Mouse (Mus musculus): ENCODE data around the gene Adcy7. TPM values are rescaled to one million over a fixed set of nuclear protein-coding genes. Genes with fewer than 3 reads are reported as not detected.
A peak's percentile ranks its signal among the peaks of the same experiment; 100 is the strongest.

Adcy7 gene
- polyA plus RNA-seq, 1 experiment = 5.4 TPM

- TF ChIP-seq CTCF (IDR thresholded peaks at IDR 0.05; ENCODE audit: borderline replicate concordance, insufficient read depth, low read depth, low read length) (no peak), POLR2A (IDR thresholded peaks at IDR 0.05; ENCODE audit: borderline replicate concordance, insufficient read depth, low read length) (no peak)
- Histone ChIP-seq H3K4me3 (replicated peaks; ENCODE audit: insufficient read depth, low read depth, low read length) (no peak overlapping the region), H3K27me3 (ENCODE audit: control insufficient read depth, insufficient read depth, low read length) (no peaks in the 10 kb centered on the region), H3K4me1 (ENCODE audit: control insufficient read depth, insufficient read depth, low read length) (no peaks in the 10 kb centered on the region; the same call in 1 of the 2 replicates), H3K27ac (ENCODE audit: insufficient read depth, low read length) (no peak overlapping the region)
- no peak for DNase-seq
- 84% methylated on average over 4 of the region's 4 CpGs for WGBS
Measured at GRCm38 (mm10) chr8:88241871-88242270, 30.3 kb upstream of the Adcy7 start.

- no peaks in the 10 kb centered on the region for H3K4me1 ChIP-seq (ENCODE audit: control insufficient read depth, insufficient read depth, low read length)
- 78% methylated on average over 4 of the region's 4 CpGs for WGBS
- peak; percentile 91 for TF ChIP-seq CTCF (IDR thresholded peaks at IDR 0.05; ENCODE audit: borderline replicate concordance, insufficient read depth, low read depth, low read length)
- no peak for TF ChIP-seq POLR2A (IDR thresholded peaks at IDR 0.05; ENCODE audit: borderline replicate concordance, insufficient read depth, low read length)
- H3K27ac ChIP-seq (ENCODE audit: insufficient read depth, low read length) = no peak overlapping the region
- no peak overlapping the region for H3K4me3 ChIP-seq (replicated peaks; ENCODE audit: insufficient read depth, low read depth, low read length)
- peak; percentile 62 to 67 for DNase-seq
- no peaks in the 10 kb centered on the region for H3K27me3 ChIP-seq (ENCODE audit: control insufficient read depth, insufficient read depth, low read length)
Measured at GRCm38 (mm10) chr8:88244298-88244697, 27.9 kb upstream of the Adcy7 start.

GRCm38 (mm10) chr8:88252791-88253190, 19.4 kb upstream of the Adcy7 start:
- H3K4me1 ChIP-seq (ENCODE audit: control insufficient read depth, insufficient read depth, low read length) = no peaks in the 10 kb centered on the region; the same call in 1 of the 2 replicates
- WGBS = 77% methylated on average over 3 of the region's 3 CpGs

GRCm38 (mm10) chr8:88254957-88255356, 17.2 kb upstream of the Adcy7 start:
- H3K27ac ChIP-seq (ENCODE audit: insufficient read depth, low read length) = no peak overlapping the region
- no peaks in the 10 kb centered on the region for H3K27me3 ChIP-seq (ENCODE audit: control insufficient read depth, insufficient read depth, low read length)
- H3K4me1 ChIP-seq (ENCODE audit: control insufficient read depth, insufficient read depth, low read length) = no peaks in the 10 kb centered on the region
- TF ChIP-seq POLR2A (IDR thresholded peaks at IDR 0.05; ENCODE audit: borderline replicate concordance, insufficient read depth, low read length) = no peak
- no peak for TF ChIP-seq CTCF (IDR thresholded peaks at IDR 0.05; ENCODE audit: borderline replicate concordance, insufficient read depth, low read depth, low read length)
- no peak overlapping the region for H3K4me3 ChIP-seq (replicated peaks; ENCODE audit: insufficient read depth, low read depth, low read length)
- WGBS = 78% methylated on average over 7 of the region's 7 CpGs
- DNase-seq = no peak

More at GRCm38 (mm10) chr8:88252791-88253190, 19.4 kb upstream of the Adcy7 start:
- no peaks in the 10 kb centered on the region for H3K27me3 ChIP-seq (ENCODE audit: control insufficient read depth, insufficient read depth, low read length)
- no peak for DNase-seq
- TF ChIP-seq POLR2A (IDR thresholded peaks at IDR 0.05; ENCODE audit: borderline replicate concordance, insufficient read depth, low read length) = no peak
- TF ChIP-seq CTCF (IDR thresholded peaks at IDR 0.05; ENCODE audit: borderline replicate concordance, insufficient read depth, low read depth, low read length) = peak; percentile 33; the same call in 1 of the 2 replicates
- H3K4me3 ChIP-seq (replicated peaks; ENCODE audit: insufficient read depth, low read depth, low read length) = no peak overlapping the region
- no peak overlapping the region for H3K27ac ChIP-seq (ENCODE audit: insufficient read depth, low read length)

- Histone ChIP-seq H3K4me1 (ENCODE audit: control insufficient read depth, insufficient read depth, low read length) (no peaks in the 10 kb centered on the region), H3K27me3 (ENCODE audit: control insufficient read depth, insufficient read depth, low read length) (no peaks in the 10 kb centered on the region), H3K27ac (ENCODE audit: insufficient read depth, low read length) (no peak overlapping the region), H3K4me3 (replicated peaks; ENCODE audit: insufficient read depth, low read depth, low read length) (no peak overlapping the region)
- 62% methylated on average over 6 of the region's 6 CpGs for WGBS
- no peak for TF ChIP-seq CTCF (IDR thresholded peaks at IDR 0.05; ENCODE audit: borderline replicate concordance, insufficient read depth, low read depth, low read length)
- no peak for TF ChIP-seq POLR2A (IDR thresholded peaks at IDR 0.05; ENCODE audit: borderline replicate concordance, insufficient read depth, low read length)
- DNase-seq = no peak
Measured at GRCm38 (mm10) chr8:88258024-88258423, 14.2 kb upstream of the Adcy7 start.

GRCm38 (mm10) chr8:88258544-88258943, 13.7 kb upstream of the Adcy7 start:
- Histone ChIP-seq H3K4me3 (replicated peaks; ENCODE audit: insufficient read depth, low read depth, low read length) (no peak overlapping the region), H3K4me1 (ENCODE audit: control insufficient read depth, insufficient read depth, low read length) (no peaks in the 10 kb centered on the region), H3K27me3 (ENCODE audit: control insufficient read depth, insufficient read depth, low read length) (no peaks in the 10 kb centered on the region), H3K27ac (ENCODE audit: insufficient read depth, low read length) (no peak overlapping the region)
- TF ChIP-seq POLR2A (IDR thresholded peaks at IDR 0.05; ENCODE audit: borderline replicate concordance, insufficient read depth, low read length) = no peak
- TF ChIP-seq CTCF (IDR thresholded peaks at IDR 0.05; ENCODE audit: borderline replicate concordance, insufficient read depth, low read depth, low read length) = no peak
- 57% methylated on average over 11 of the region's 11 CpGs for WGBS
- no peak for DNase-seq

- Histone ChIP-seq H3K4me1 (ENCODE audit: control insufficient read depth, insufficient read depth, low read length) (no peaks in the 10 kb centered on the region), H3K27me3 (ENCODE audit: control insufficient read depth, insufficient read depth, low read length) (no peaks in the 10 kb centered on the region), H3K4me3 (replicated peaks; ENCODE audit: insufficient read depth, low read depth, low read length) (no peak overlapping the region), H3K27ac (ENCODE audit: insufficient read depth, low read length) (no peak overlapping the region)
- DNase-seq = no peak
- 85% methylated on average over 7 of the region's 7 CpGs for WGBS
- TF ChIP-seq CTCF (IDR thresholded peaks at IDR 0.05; ENCODE audit: borderline replicate concordance, insufficient read depth, low read depth, low read length) (no peak), POLR2A (IDR thresholded peaks at IDR 0.05; ENCODE audit: borderline replicate concordance, insufficient read depth, low read length) (no peak)
Measured at GRCm38 (mm10) chr8:88260466-88260980, 11.7 kb upstream of the Adcy7 start.

GRCm38 (mm10) chr8:88262831-88263635, 9.2 kb upstream of the Adcy7 start:
- Histone ChIP-seq H3K27me3 (ENCODE audit: control insufficient read depth, insufficient read depth, low read length) (no peaks in the 10 kb centered on the region), H3K4me1 (ENCODE audit: control insufficient read depth, insufficient read depth, low read length) (no peaks in the 10 kb centered on the region), H3K4me3 (replicated peaks; ENCODE audit: insufficient read depth, low read depth, low read length) (no peak overlapping the region), H3K27ac (ENCODE audit: insufficient read depth, low read length) (no peak overlapping the region)
- 75% methylated on average over 14 of the region's 14 CpGs for WGBS
- DNase-seq = no peak
- TF ChIP-seq CTCF (IDR thresholded peaks at IDR 0.05; ENCODE audit: borderline replicate concordance, insufficient read depth, low read depth, low read length) (no peak), POLR2A (IDR thresholded peaks at IDR 0.05; ENCODE audit: borderline replicate concordance, insufficient read depth, low read length) (no peak)

Data from cerebellum, adult 2 months (tissue).